Mouse (Mus musculus): ENCODE data around the gene Vamp2. TPM values are rescaled to one million over a fixed set of nuclear protein-coding genes. Genes with fewer than 3 reads are reported as not detected.

Gene Vamp2
- total RNA-seq, 2 experiments from 2014 or later, result 208 to 226 TPM

- peak; percentile 79 to 84 for DNase-seq (ENCODE audit: low spot score in 2 of 2)
Measured at GRCm38 (mm10) chr11:69063413-69064201, 24.7 kb upstream of the Vamp2 start.

GRCm38 (mm10) chr11:69064259-69065133 lies 23.8 kb upstream of the Vamp2 start:
- no peak for DNase-seq (ENCODE audit: low spot score in 2 of 2)

GRCm38 (mm10) chr11:69065394-69065925 lies 22.8 kb upstream of the Vamp2 start:
- no peak for DNase-seq (ENCODE audit: low spot score in 2 of 2)

- no peak for DNase-seq (ENCODE audit: low spot score in 2 of 2)
Measured at GRCm38 (mm10) chr11:69066163-69066861, 22.0 kb upstream of the Vamp2 start.

GRCm38 (mm10) chr11:69066956-69067355 lies 21.3 kb upstream of the Vamp2 start:
- peak; percentile 60 to 84 for DNase-seq (ENCODE audit: low spot score in 2 of 2)

- no peak for DNase-seq (ENCODE audit: low spot score in 2 of 2)
Measured at GRCm38 (mm10) chr11:69067601-69068000, 20.7 kb upstream of the Vamp2 start.

GRCm38 (mm10) chr11:69070093-69070492 lies 18.2 kb upstream of the Vamp2 start:
- no peak for DNase-seq (ENCODE audit: low spot score in 2 of 2)

GRCm38 (mm10) chr11:69070590-69071222 lies 17.6 kb upstream of the Vamp2 start, which contains the start of gene Tmem107:
TSS of gene Tmem107 (plus strand) at chr11:69070806.
- peak; percentile 81 to 87 for DNase-seq (ENCODE audit: low spot score in 2 of 2)

- no peak for DNase-seq (ENCODE audit: low spot score in 2 of 2)
Measured at GRCm38 (mm10) chr11:69071262-69071661, 17.0 kb upstream of the Vamp2 start.

- DNase-seq (ENCODE audit: low spot score in 2 of 2), result no peak
Measured at GRCm38 (mm10) chr11:69072234-69072633, 16.1 kb upstream of the Vamp2 start.

GRCm38 (mm10) chr11:69072666-69073064 lies 15.6 kb upstream of the Vamp2 start:
- DNase-seq (ENCODE audit: low spot score in 2 of 2), result no peak

- peak in 1 of 2 experiments; percentile 55 for DNase-seq (ENCODE audit: low spot score in 2 of 2)
Measured at GRCm38 (mm10) chr11:69073065-69073888, 15.0 kb upstream of the Vamp2 start.

- DNase-seq (ENCODE audit: low spot score in 2 of 2), result no peak
Measured at GRCm38 (mm10) chr11:69073951-69074775, 14.1 kb upstream of the Vamp2 start.

- no peak for DNase-seq (ENCODE audit: low spot score in 2 of 2)
Measured at GRCm38 (mm10) chr11:69074776-69075069, 13.6 kb upstream of the Vamp2 start.

- no peak for DNase-seq (ENCODE audit: low spot score in 2 of 2)
Measured at GRCm38 (mm10) chr11:69075764-69076479, 12.4 kb upstream of the Vamp2 start.

GRCm38 (mm10) chr11:69076572-69076971 lies 11.7 kb upstream of the Vamp2 start:
- no peak for DNase-seq (ENCODE audit: low spot score in 2 of 2)

- no peak for DNase-seq (ENCODE audit: low spot score in 2 of 2)
Measured at GRCm38 (mm10) chr11:69077316-69077715, 11.0 kb upstream of the Vamp2 start.

GRCm38 (mm10) chr11:69078041-69078440 lies 10.2 kb upstream of the Vamp2 start:
- DNase-seq (ENCODE audit: low spot score in 2 of 2), result no peak

All from adrenal gland, postnatal 4 days (tissue).